Mouse (Mus musculus) Patski (cell line): ENCODE results near the gene Capns1. TPM values are rescaled to one million over a fixed set of nuclear protein-coding genes. Genes with fewer than 3 reads are reported as not detected.
A peak's percentile ranks its signal among the peaks of the same experiment; 100 is the strongest.
"Not testable (repeated sequence)": the region's sequence is repeated elsewhere in the genome, so short reads cannot be mapped to it uniquely, and the experiment has no call there.

ENCODE experiments used
- ATAC-seq: fragments of 100-300 bp; one replicate; pipeline ENCODE4 v1.8.0; 2021
- CTCF ChIA-PET: fragments of 350-600 bp; sonication (Branson Sonifier 250); formaldehyde crosslinking; loops from one replicate; lab custom pipeline; 2022; ENCODE audit warnings: inconsistent platforms; lab: Charles Lee
- POLR2A ChIA-PET: fragments of 350-600 bp; sonication (Branson Sonifier 250); formaldehyde crosslinking; loops from one replicate; lab custom pipeline; 2022; ENCODE audit warnings: antibody characterized with exemption, inconsistent platforms; lab: Charles Lee
- DNase-seq: peaks from one replicate; pipeline ENCODE4 v3.0.0-alpha.2; 2011; ENCODE audit warnings: low read depth, low spot score
- H3K27me3 ChIP-seq: fragments of 371-371 bp; one replicate; pipeline ENCODE4 v1.5.1; 2021
- CTCF ChIP-seq: fragments of 100-300 bp; IDR thresholded peaks from one replicate; pipeline ENCODE4 v1.5.1; 2021
- in situ Hi-C: fragments of 300-500 bp; cut with MboI; formaldehyde crosslinking; loops from 3 replicates; pipeline ENCODE4 v1.11.1; 2018; ENCODE audit warnings: low pct_unique_long_range_greater_than_20kb, mixed read lengths
- polyA plus RNA-seq: library from polyadenylated mRNA; unstranded; gene quantifications from one replicate; pipeline ENCODE4 v1.2.3, GENCODE M21; 2021

Gene Capns1
- polyA plus RNA-seq, 1 experiment from 2014 or later = 456 TPM

- DNase-seq = no peak
- in situ Hi-C loops = no loop called here
These were observed 4.3 kb downstream of the Capns1 start for GRCm38 (mm10) chr7:30194101-30194831.

GRCm38 (mm10) chr7:30193581-30194100, 5.0 kb downstream of the Capns1 start:
- POLR2A ChIA-PET = interaction anchor here (0.8 to 1.1 kb wide), 2 partner anchors 12 to 15 kb away, joined by 3 to 4 read pairs; no protein-coding TSS in a partner anchor
- TF ChIP-seq CTCF = no peak
- CTCF ChIA-PET = interaction anchor here (1.2 to 1.3 kb wide), 3 partner anchors 12 to 24 kb away, joined by 5 to 6 read pairs (median 5); no protein-coding TSS in a partner anchor
- no peaks in the 10 kb centered on the region for H3K27me3 ChIP-seq
- ATAC-seq = peak; percentile 38
- in situ Hi-C loops = no loop called here
- no peak for DNase-seq

More at GRCm38 (mm10) chr7:30194101-30194831, 4.3 kb downstream of the Capns1 start:
- CTCF ChIA-PET = interaction anchor here (1.2 to 1.4 kb wide), 3 partner anchors 11 to 23 kb away, joined by 3 to 6 read pairs (median 5); no protein-coding TSS in a partner anchor
- POLR2A ChIA-PET = interaction anchor here (0.6 to 1.2 kb wide), 4 partner anchors 13 to 182 kb away, joined by 3 to 4 read pairs (median 3); no protein-coding TSS in a partner anchor
- no peak for TF ChIP-seq CTCF
- ATAC-seq = no peak
- no peaks in the 10 kb centered on the region for H3K27me3 ChIP-seq

- ChIA-PET POLR2A (interaction anchor here (1.1 kb wide), 1 partner anchor 11 kb away, joined by 4 read pairs; no protein-coding TSS in a partner anchor), CTCF (interaction anchor here (1.2 kb wide), 1 partner anchor 12 kb away, joined by 5 read pairs; no protein-coding TSS in a partner anchor)
- DNase-seq (no peak), ATAC-seq (no peak)
- H3K27me3 ChIP-seq = no peaks in the 10 kb centered on the region
- TF ChIP-seq CTCF = no peak
- in situ Hi-C loops = no loop called here
These were observed 5.6 kb downstream of the Capns1 start for GRCm38 (mm10) chr7:30193013-30193412.

- TF ChIP-seq CTCF = no peak
- POLR2A ChIA-PET = no interaction called here
- H3K27me3 ChIP-seq = no peaks in the 10 kb centered on the region
- CTCF ChIA-PET = no interaction called here
- in situ Hi-C loops = no loop called here
- ATAC-seq (no peak), DNase-seq (no peak)
These were observed 6.5 kb downstream of the Capns1 start for GRCm38 (mm10) chr7:30192088-30192487.

DNA sequence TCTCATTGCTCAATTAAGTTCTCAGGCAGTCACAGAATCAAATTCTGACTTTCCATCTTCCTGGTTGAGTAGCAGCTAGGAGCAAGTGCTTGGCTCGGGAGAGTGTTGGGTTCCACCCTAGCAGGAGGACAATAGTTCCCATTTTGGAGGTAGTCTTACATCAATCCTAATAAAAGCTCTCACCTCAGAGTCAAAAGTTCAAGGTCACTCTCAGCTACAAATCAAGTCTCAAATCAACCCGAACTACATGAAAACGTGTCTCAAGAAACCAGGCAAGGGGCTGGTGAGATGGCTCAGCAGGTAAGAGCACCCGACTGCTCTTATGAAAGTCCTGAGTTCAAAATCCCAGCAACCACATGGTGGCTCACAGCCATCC, 9.5 kb downstream of the Capns1 start:
- TF ChIP-seq CTCF = no peak
- ChIA-PET POLR2A (interaction anchor here (0.6 to 0.9 kb wide), 2 partner anchors 10 to 648 kb away, joined by 4 to 8 read pairs; no protein-coding TSS in a partner anchor), CTCF (interaction anchor here (1.0 to 2.3 kb wide), 2 partner anchors 10 to 15 kb away, joined by 3 to 12 read pairs; partner anchors contain the start of gene Capns1)
- in situ Hi-C loops = no loop called here
- ATAC-seq (no peak), DNase-seq (no peak)
- H3K27me3 ChIP-seq = no peaks in the 10 kb centered on the region

- ATAC-seq (no peak), DNase-seq (no peak)
- no peaks in the 10 kb centered on the region for H3K27me3 ChIP-seq
- no peak for TF ChIP-seq CTCF
- ChIA-PET CTCF (interaction anchor here (1.0 to 2.3 kb wide), 3 partner anchors 10 to 18 kb away, joined by 3 to 12 read pairs (median 3); partner anchors contain the start of gene Capns1), POLR2A (interaction anchor here (0.9 kb wide), 1 partner anchor 11 kb away, joined by 4 read pairs; no protein-coding TSS in a partner anchor)
- in situ Hi-C loops = no loop called here
These were observed 10.1 kb downstream of the Capns1 start for GRCm38 (mm10) chr7:30188344-30189115.

GRCm38 (mm10) chr7:30184641-30185348, 13.8 kb downstream of the Capns1 start:
- ChIA-PET CTCF (interaction anchor here (1.2 to 1.9 kb wide), 2 partner anchors 14 to 32 kb away, joined by 3 to 11 read pairs; partner anchors contain the start of gene Capns1), POLR2A (interaction anchor here (0.6 kb wide), 1 partner anchor 86 kb away, joined by 8 read pairs; no protein-coding TSS in a partner anchor)
- in situ Hi-C loops = no loop called here
- DNase-seq (no peak), ATAC-seq (no peak)
- no peaks in the 10 kb centered on the region for H3K27me3 ChIP-seq
- TF ChIP-seq CTCF = no peak

GRCm38 (mm10) chr7:30183879-30184289, 14.7 kb downstream of the Capns1 start, which contains the start of gene Cox7a1:
Cox7a1 (plus strand) TSS chr7:30184144.
- TF ChIP-seq CTCF = no peak
- DNase-seq = no peak
- no peaks in the 10 kb centered on the region for H3K27me3 ChIP-seq
- POLR2A ChIA-PET = interaction anchor here (0.6 kb wide), 1 partner anchor 85 kb away, joined by 8 read pairs; no protein-coding TSS in a partner anchor
- CTCF ChIA-PET = no interaction called here
- ATAC-seq = no peak
- in situ Hi-C loops = no loop called here

GRCm38 (mm10) chr7:30183189-30183588, 15.4 kb downstream of the Capns1 start:
- POLR2A ChIA-PET = interaction anchor here (0.5 to 0.6 kb wide), 2 partner anchors 21 to 52 kb away, joined by 3 to 4 read pairs; no protein-coding TSS in a partner anchor

GRCm38 (mm10) chr7:30181929-30182328, 16.7 kb downstream of the Capns1 start:
- POLR2A ChIA-PET = interaction anchor here (0.8 to 1.5 kb wide), 2 partner anchors 11 to 13 kb away, joined by 3 to 4 read pairs; no protein-coding TSS in a partner anchor
- in situ Hi-C loops, H3K27me3 ChIP-seq: not testable (repeated sequence)

More at GRCm38 (mm10) chr7:30183189-30183588, 15.4 kb downstream of the Capns1 start:
- DNase-seq, H3K27me3 ChIP-seq, ATAC-seq, in situ Hi-C loops: not testable (repeated sequence)
- CTCF ChIA-PET = interaction anchor here (1.6 kb wide), 1 partner anchor 15 kb away, joined by 7 read pairs; the partner anchor contains the start of gene Capns1

More at GRCm38 (mm10) chr7:30181929-30182328, 16.7 kb downstream of the Capns1 start:
- not testable (repeated sequence) for DNase-seq, ATAC-seq
- CTCF ChIA-PET = interaction anchor here (0.9 to 1.6 kb wide), 2 partner anchors 17 to 22 kb away, joined by 3 to 7 read pairs; partner anchors contain the start of gene Capns1
